Mouse (Mus musculus) brain, adult 10 weeks (tissue): ENCODE data around the gene Zkscan6. TPM values are rescaled to one million over a fixed set of nuclear protein-coding genes. Genes with fewer than 3 reads are reported as not detected.

Source experiments
- polyA plus RNA-seq: library from polyadenylated mRNA; stranded (reverse); fragments of 350-450 nt; fragmentation: Illumina TruSeq; extraction: RNeasy Lipid Tissue Mini Kit (QIAGEN cat#74804); gene quantifications from one replicate; pipeline ENCODE4 v1.2.3, GENCODE M21; 2015; ENCODE audit warnings: low read depth, low replicate concordance

Zkscan6 gene
- 15.1 TPM for polyA plus RNA-seq

DNA sequence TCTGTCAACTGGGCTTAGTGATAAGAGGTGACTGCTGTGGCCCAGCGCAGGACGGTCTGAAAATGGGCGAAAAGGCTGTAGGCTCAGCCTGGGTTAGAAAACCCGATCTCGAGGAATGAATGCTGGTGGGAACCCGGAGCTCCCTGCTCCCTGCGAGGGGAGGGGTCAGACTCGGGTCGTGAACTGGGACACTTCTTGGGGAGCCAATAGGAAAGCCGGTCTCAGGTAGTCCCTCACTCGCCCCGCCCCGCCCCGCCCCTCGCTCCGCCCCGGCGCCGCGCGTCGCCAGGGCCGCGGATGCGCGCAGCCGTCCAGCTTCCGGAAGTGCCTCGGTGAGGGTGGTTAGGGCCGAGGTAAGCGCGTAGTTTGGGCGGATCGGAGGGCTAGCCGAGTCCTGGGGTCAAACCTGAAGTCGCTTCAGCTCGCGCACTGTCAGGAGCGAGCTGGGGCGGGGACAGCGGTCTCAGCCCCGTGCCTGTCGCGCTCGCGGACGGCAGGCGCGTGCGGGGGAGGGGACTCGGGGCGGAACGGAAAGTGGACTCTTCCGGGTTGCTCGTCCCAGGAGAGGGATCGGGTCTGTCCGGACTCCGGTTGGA, at the start of gene Zkscan6:
TSS of gene Zkscan6 (plus strand) at position 267 of the 596 bp plus-strand sequence.

DNA sequence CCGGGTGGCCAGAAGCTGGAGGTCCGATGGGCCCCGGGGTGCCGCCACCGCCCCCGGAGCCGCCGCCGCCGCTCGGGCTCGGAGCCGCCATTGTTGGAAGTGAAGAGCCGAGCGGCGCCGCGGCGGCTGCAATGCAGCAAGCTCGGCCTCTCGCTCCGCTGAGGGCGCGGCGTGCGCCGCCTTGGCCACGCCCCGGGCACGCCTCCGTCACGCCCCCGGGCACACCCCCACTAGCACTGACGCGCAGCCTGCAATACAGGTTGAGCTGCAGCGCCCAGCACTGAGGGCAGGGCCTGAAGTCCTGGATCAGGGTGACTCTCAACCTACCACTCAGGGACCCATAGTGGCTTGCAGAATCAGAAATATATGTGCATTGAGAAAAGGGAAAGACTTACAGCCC, 18.8 kb upstream of the Zkscan6 start, which contains the start of gene Map2k4:
TSS of gene Map2k4 (minus strand) at position 144 of the 400 bp plus-strand sequence.

Other genes with a start within 250 kb of the Zkscan6 start
- gene Map2k4, start 18.9 kb upstream of the Zkscan6 start, polyA plus RNA-seq, result 175 TPM